Mouse (Mus musculus) hindlimb bud, embryonic 11.5 days (tissue): Measurements from ENCODE around the gene Gtf3c3.
A peak's percentile ranks its signal among the peaks of the same experiment; 100 is the strongest.

Experiments
- DNase-seq: peaks from one replicate; pipeline ENCODE4 v3.0.0-alpha.2; 2012; ENCODE audit warnings: low read depth, low spot score; ENCODE audit errors: extremely low spot score

Gtf3c3 gene

DNA sequence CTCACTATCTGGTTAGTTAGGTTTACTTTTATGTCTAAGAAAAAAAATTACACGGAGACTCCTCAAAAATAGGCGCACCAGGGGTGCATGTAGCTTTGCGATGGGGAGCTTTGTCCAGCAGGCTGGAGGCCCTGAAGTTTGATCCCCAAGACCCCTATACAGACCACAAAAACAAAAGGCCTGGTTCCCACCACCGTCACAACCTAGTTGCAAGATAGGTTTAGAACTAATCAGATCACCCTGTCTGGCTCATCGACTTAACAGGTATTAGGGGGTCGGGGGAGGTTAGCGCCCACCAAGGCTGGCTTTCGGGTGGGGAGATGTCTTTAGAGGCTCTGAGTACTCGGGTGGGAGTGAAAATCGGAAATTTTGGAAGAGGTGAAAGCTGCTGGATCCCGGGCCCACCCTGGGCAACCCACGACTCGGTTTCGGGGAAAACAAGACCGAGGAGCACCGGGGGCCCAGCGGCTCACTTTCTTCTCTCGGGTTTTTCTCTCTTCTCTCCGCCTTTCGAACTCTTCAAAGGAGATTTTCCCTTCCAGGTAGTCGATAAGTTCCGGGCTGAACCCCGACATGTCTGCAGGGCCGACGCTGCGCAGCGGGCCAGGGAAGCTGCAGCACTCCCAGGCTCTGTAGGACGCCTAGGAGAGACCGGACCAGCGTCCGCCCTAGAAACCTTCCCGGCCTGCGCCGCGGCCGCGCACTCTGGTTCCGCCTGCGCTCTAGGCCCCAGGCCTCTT, at the start of gene Gtf3c3:
TSS of gene Gtf3c3 (minus strand) at position 632 of the 740 bp plus-strand sequence.
- peak; percentile 26 for DNase-seq

- no peak for DNase-seq
These were observed 46.1 kb upstream of the Gtf3c3 start for GRCm38 (mm10) chr1:54484744-54485420.

GRCm38 (mm10) chr1:54480491-54480890, 41.7 kb upstream of the Gtf3c3 start:
- DNase-seq: no peak

DNA sequence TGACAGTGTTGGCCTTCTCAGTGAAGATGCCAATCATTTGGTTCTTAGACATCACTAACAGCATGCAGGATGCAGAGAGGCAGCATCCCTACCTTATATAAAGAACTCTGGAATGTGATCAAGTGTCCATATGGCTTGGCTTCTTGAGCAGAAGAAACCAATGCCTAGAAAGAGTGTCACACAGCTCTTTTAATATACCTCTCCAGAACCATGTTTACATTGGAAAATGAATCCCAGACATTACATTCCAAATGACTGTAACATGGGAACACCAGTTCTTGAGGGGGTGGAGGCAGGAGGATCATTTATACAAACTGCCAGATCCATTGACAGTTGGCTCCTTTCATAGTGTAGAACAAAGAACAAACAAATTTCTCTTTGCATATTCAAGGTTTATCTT, 29.9 kb upstream of the Gtf3c3 start:
- DNase-seq: no peak

DNA sequence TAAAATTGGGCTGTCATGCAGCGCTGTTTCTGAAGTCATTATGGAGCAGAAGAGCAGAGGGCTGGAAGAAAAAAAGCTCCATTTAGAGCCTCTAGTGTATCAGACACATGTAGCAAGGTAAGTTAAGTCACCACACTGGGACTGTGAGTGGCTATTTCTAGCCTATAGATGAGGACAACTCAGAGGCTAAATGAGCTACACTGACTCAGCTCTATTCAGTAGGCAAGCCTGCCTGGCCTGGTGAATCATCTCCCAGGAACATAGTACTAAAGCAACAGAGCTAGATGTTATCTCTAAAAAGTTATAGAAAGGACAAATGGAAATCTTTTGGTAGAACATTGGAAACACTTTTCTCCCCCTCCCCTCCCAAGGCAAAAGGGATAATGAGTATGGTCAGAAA, 28.6 kb upstream of the Gtf3c3 start:
- DNase-seq: no peak

DNA sequence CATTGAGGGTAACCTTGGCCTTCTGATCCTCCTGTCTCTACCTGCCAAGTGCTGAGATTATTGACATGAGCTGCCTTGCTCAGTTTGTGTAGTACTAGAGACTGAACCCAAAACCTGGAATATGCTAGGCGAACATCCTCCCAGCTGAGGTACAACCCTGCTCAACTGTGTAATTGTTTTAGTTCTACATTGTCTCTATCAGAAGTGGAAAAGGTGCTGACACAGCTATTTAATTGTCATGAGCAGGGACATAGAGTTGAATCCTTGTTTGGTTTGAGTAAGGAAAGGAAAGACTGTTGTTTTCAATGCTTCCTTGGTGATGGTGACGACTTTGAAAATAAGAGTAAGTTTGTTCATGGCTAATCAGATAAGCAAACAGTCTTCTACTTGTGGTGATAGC, 13.3 kb upstream of the Gtf3c3 start:
- DNase-seq: no peak

- DNase-seq: no peak
These were observed 10.1 kb upstream of the Gtf3c3 start for GRCm38 (mm10) chr1:54448833-54449232.

DNA sequence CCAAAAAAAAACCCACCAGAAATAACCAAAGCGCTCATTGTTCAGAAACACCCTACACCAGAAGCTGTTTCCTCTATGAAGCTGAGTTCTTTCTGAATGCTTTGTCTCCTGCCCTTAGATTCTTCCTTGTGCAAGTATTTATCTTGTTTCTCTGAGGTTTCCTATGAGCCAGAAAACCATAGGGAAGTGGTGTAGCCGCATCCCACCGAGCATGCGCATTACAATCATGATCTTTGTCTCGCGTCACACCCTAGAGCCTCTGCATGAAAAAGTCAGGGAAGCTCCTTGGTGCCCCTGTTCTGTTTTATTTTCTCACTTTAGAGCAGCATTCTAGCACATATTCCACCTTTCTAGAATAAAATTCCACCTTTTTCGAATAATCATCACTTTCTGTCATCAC, 4.9 kb upstream of the Gtf3c3 start:
- no peak for DNase-seq

- DNase-seq: no peak
These were observed 307 bp upstream of the Gtf3c3 start for GRCm38 (mm10) chr1:54439080-54439476.

DNA sequence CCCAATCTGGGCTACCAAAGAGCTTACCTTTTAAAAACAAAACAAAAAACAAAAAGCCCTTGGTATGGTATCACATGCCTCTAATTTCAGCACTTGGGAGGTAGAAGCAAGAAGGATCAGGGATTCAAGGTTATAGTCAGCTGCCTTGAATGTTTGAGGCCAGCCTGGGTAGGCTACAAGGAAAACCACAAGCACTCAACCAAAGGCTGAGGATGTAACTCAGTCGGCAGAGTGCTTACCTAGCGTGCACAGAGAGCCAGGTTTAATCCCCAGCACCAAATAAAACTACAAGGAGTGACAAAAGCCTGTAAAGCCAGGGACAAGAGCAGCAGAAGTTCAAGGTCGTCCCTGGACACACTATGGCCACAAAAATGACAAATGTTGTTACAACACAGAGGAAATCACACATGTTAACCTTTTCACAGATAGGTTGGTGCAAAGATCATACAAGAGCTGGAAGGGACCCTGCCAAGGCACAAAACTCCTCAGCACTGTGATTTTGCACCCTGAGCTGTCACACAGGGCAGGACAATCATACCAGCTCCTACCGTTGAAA, 16.5 kb downstream of the Gtf3c3 start:
- no peak for DNase-seq

- DNase-seq: no peak
These were observed 17.1 kb downstream of the Gtf3c3 start for GRCm38 (mm10) chr1:54421670-54422069.

DNA sequence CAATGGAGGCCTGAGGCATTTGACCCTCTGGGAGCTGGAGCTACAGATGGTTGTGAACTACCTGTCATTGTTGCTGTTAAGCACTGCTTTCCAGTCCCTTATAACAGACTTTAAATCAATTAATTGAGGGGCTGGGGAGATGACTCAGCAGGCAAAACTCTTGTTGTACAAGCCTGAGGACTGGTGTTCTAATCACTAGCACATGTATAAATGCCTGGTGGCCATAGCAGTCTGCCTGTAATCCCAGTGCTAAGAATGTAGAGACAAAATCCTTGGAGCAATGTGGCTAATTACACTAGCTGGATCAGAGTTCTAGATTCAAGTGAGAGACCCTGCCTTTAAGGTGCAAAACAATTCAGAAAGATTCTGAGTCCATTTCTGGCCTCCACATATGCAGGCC, 36.0 kb downstream of the Gtf3c3 start:
- DNase-seq: no peak

DNA sequence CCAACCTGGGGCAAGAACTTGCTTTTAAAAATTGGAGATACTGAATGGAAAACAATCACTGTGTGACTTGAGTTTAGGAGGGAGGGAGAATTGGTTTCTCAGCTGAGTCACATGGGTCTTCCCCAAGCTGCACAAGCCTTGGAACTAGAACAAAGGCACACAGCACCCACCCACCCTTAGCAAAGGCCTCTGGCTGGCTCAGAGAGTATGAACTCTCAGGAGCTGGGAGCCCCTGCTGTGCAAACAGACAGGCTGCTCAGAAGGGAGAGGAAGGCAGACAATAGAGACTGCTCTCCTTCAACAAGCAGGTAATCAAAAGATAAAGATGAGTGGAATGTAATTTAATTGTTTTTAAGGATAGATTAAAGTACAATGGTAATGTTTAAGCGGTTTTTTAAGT, 54.5 kb downstream of the Gtf3c3 start:
- no peak for DNase-seq

GRCm38 (mm10) chr1:54380978-54381914, 57.5 kb downstream of the Gtf3c3 start:
- peak; percentile 37 for DNase-seq

GRCm38 (mm10) chr1:54377506-54378051, 61.2 kb downstream of the Gtf3c3 start:
- no peak for DNase-seq

DNA sequence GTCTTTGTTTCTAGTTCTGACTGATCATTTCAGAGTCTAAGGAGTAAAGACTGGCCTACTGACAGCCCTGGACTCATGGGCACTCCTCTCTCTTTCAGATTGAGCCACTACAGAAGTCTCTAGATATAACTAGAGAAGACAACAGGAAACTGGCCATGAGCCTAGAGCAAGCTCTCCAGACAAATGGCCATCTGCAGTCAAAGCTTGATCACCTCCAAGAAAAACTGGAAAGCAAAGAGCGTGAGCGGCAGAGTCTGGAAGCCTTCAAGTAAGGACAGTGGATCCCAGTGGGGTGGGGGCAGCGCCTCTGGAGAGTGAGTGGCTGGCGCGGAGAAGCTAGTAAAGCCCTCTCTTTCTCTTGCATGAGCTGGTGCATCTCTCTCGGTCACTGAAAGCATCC, 82.2 kb downstream of the Gtf3c3 start:
- no peak for DNase-seq

DNA sequence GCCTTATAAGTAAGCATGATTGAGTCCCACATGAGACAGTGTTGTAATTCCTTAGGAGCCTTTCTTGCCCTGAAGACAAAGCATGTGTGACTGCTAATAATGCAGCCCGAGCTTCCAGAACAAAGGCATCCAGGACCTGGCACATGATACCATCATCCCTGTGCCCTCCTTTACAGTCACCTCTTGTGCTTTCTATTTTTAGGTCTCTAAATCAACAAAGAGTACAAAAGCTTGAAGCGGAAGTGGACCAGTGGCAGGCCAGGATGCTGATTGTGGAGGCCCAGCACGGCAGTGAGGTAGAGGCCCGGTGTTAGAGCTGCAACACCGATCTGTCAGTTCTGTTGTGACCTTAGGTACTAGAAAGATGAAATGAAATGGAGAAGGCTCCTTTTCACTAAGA, 83.3 kb downstream of the Gtf3c3 start:
- no peak for DNase-seq

DNA sequence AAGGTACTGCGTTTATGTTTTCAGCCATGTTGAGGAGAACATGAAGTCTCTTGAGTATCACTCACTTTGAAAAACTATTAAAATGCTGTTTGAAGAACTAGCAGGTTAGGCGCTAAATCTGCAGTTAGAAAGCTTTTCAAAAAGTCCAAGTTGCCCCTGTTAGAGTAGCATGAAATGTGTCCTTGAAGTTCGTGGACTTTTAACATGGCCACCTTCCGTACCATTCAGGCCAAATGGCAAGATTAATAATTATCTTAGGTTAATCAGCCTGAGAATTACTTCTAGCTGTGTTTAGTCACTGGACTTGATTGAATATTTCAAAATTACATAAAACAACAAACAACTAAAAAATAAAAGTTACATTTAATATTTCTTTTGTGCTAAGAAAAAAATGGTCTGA, 84.0 kb downstream of the Gtf3c3 start:
- DNase-seq: no peak
